Mouse (Mus musculus) bone marrow, adult 2 months (tissue): ENCODE results near the gene Rab27a. TPM values are rescaled to one million over a fixed set of nuclear protein-coding genes. Genes with fewer than 3 reads are reported as not detected.
A peak's percentile ranks its signal among the peaks of the same experiment; 100 is the strongest.

ENCODE experiments used
- H3K27ac ChIP-seq: fragments of 200-500 bp; 2 replicates; pipeline ENCODE4 v1.5.1; 2012; ENCODE audit warnings: low read depth, mild to moderate bottlenecking, control low read depth, inconsistent platforms, low read length; ENCODE audit not compliant: control insufficient read depth, poor library complexity, insufficient read depth
- H3K4me1 ChIP-seq: fragments of 200-500 bp; 2 replicates; pipeline ENCODE4 v1.6.1; 2011; ENCODE audit warnings: low read length; ENCODE audit not compliant: control insufficient read depth, insufficient read depth
- H3K4me3 ChIP-seq: fragments of 200-500 bp; replicated peaks from 2 replicates; pipeline ENCODE3; 2011; ENCODE audit warnings: mild to moderate bottlenecking, low read depth, low read length, control low read depth; ENCODE audit not compliant: control insufficient read depth
- CTCF ChIP-seq: fragments of 200-500 bp; IDR thresholded peaks from 2 replicates; pipeline ENCODE4 v1.5.1; 2011; ENCODE audit warnings: low read length, control low read depth; ENCODE audit not compliant: control insufficient read depth, insufficient read depth
- POLR2A ChIP-seq: fragments of 200-500 bp; IDR thresholded peaks from 2 replicates; pipeline ENCODE4 v1.6.1; 2011; ENCODE audit warnings: low read depth, mild to moderate bottlenecking, control low read depth, low read length, borderline replicate concordance; ENCODE audit not compliant: control insufficient read depth
- WGBS: fragments of 180-500 bp; shearing (Covaris S2); methylation state at CpG from one replicate; pipeline ENCODE4 v1.1.7; 2018; 5-methylcytosine and 5-hydroxymethylcytosine counted together
- polyA plus RNA-seq: library from polyadenylated mRNA; stranded (reverse); fragments of >200 nt; gene quantifications from 2 replicates; pipeline ENCODE4 v1.2.4, GENCODE M21; 2011; ENCODE audit warnings: low replicate concordance; ENCODE audit not compliant: missing spikeins, insufficient read depth, insufficient read length

Gene Rab27a
- polyA plus RNA-seq, 1 experiment: 33.6 TPM

DNA sequence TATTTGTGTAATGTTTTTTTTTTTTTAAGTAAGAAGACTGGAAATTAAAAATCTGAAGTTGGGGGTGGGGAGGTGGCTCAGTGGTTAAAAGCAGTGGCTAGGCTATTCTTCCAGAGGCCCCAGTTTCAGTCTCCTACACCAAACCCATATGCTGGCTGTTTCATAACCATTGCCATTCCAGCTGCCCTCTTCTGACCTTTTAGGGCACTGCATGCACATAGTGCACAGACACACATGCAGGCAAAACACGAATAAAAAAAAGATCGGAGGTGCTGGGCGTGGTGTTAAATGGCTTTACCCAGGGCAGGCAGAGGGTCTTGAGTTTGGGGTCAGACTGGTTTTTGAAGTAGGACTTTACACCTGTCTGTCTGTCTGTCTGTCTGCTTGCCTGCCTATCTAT is 38.5 kb upstream of the Rab27a start:
- WGBS: 90% methylated on average over 3 of the region's 3 CpGs
- H3K4me1 ChIP-seq: no peaks in the 10 kb centered on the region; the same call in 1 of the 2 replicates
- no peak for TF ChIP-seq CTCF
- no peak for TF ChIP-seq POLR2A
- no peak overlapping the region for H3K4me3 ChIP-seq
- H3K27ac ChIP-seq: no peak overlapping the region

DNA sequence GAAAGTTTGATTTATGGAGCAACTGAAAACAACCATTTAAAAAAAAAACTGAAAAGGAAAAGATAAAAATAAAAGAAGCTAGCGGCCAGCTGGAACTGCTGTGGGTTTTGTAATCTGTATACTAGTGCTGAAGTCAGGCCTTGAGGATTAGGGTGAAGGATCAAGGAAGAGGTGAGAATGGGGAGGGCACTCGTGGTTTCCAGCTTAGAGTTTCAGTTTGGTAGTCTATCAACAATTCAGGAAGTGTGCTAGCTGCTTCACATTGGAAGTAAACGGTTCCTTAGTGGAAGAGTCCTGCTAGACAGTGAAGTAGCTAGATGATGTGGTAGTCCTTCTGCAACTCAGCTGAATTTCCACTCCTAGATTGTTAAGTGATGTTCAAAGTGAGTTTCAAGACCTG is 36.3 kb upstream of the Rab27a start:
- TF ChIP-seq CTCF (no peak), POLR2A (no peak)
- no peaks in the 10 kb centered on the region; the same call in 1 of the 2 replicates for H3K4me1 ChIP-seq
- no peak overlapping the region for H3K27ac ChIP-seq
- 14% methylated on average over 3 of the region's 3 CpGs for WGBS
- no peak overlapping the region for H3K4me3 ChIP-seq

DNA sequence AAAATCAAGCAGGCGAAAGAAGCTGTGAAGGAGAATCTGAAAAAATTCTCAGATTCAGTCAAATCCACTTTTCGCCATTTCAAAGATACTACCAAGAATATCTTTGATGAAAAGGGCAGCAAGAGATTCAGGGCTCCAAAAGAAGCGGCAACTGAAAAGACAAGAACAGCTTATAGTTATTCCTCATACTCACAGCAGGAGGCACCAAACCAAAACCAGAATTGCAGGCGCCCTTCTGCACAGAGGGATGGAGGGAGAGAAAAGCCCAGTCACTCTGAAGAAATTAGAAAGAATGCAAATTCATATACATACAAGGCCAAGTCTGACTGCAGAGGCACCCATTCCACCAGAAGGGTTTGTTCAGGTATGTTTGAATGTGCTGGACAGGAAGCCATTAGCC is 32.0 kb upstream of the Rab27a start:
- Histone ChIP-seq H3K4me1 (no peaks in the 10 kb centered on the region), H3K27ac (no peak overlapping the region), H3K4me3 (no peak overlapping the region)
- WGBS: 85% methylated on average over 4 of the region's 4 CpGs
- TF ChIP-seq CTCF: no peak
- TF ChIP-seq POLR2A: no peak

DNA sequence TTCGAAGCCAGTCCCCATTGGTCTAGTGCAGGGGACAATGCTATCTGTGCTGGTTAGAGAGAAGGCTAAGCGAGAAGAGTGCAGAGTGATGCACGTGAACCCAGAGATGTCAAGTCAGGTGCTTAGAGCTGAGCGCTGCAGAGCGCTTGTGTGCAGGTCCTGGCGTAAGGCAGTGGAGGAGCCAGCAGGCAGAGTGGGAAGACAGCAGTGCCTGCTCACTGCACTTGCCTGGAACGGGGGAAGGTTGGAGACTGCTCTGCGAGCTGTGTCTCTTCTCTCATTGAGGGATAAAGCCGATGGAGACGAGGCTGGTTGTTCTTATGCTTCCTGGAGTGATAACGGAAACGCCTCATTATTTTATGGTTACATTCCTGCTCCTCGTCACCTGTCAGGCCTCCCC is 29.9 kb upstream of the Rab27a start:
- 91% methylated on average over 13 of the region's 13 CpGs for WGBS
- Histone ChIP-seq H3K27ac (no peak overlapping the region), H3K4me1 (no peaks in the 10 kb centered on the region), H3K4me3 (no peak overlapping the region)
- TF ChIP-seq CTCF: no peak
- no peak for TF ChIP-seq POLR2A

DNA sequence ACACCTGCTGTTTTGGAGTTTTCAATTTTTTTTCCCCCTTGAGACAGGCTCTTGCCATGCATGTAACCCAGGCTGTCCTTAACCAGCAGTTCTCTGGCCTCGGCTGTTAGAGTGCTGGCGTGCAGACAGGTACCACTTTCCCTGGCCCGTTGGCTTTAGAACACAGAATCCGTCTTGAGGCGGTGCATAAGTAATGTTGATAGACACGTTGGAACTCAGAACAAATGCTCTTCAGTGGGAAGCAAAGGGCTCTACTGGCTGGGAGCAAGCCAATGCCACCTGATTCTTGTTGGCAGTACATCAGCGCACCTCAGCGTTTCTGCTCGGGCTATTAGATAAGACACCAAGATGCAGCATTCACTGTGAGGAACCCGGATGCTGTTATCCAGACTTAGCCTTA is 24.8 kb upstream of the Rab27a start:
- 84% methylated on average over 10 of the region's 10 CpGs for WGBS
- TF ChIP-seq CTCF (no peak), POLR2A (no peak)
- Histone ChIP-seq H3K4me1 (no peaks in the 10 kb centered on the region), H3K27ac (no peak overlapping the region), H3K4me3 (no peak overlapping the region)

DNA sequence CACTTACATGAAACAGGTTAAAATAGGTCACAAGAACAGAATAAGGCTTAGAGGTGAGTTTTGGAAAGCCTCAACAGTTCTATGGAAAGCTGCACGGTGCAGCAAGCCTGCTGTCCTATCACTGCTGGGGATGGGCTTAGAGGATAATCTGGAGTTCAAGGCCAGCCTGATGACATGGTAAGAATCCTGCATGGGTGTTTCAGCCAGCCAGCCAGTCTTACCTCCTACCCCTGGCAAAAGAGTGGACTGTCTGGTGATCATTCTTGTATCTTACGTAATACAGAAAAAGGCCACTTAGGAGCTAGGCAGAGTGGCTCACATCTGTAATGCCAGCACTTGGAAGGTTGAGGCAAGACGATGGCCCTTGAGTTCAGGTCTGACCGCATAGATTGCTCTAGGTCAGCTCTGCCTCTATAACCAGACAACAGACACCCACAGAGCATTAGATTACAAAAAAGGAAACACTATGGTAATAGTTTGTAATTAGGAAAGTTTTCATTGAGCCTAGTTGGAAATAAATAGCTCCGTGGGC is 24.0 kb upstream of the Rab27a start:
- WGBS: 87% methylated on average over 5 of the region's 5 CpGs
- H3K4me1 ChIP-seq: no peaks in the 10 kb centered on the region
- no peak overlapping the region for H3K4me3 ChIP-seq
- H3K27ac ChIP-seq: no peak overlapping the region
- TF ChIP-seq CTCF: no peak
- no peak for TF ChIP-seq POLR2A

DNA sequence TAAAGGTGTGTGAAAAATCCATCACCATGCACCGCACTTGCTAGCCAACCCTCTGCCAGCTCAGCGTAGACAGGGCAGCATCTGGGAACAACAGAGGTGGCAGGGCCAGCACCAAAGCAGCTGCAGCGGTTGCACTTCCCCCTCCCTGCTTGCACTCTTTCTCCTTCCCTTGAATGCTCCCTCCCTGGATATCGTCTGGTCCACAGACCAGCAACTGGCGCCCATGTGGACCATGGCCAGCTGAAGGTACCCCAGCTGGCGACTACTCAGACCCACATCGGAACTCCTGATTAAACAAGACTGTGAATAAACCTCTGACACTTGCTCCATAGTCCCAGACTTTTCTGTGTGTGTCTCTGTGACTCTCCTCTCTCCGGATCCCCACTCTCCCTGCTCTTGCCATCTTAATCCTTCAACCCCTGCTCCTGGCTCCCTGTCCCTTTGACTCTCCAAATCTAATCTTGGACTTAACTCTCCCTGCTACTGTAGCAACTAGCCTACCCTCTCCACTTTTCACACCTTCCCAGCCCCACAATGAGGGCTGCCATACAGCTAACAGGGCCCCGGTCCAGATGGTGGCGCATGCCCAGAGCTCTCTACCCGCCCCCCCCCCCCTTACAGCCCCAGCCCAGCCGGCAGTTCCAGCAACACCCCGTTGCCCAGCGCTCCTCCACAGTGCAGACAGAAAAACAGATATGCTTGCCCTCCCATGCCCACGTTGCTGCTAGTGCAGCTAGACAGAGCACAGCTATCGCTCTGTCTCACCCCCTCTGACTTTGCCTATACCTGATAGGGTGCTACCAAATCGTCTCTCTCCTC is 18.6 kb upstream of the Rab27a start:
- H3K27ac ChIP-seq: no peak overlapping the region
- H3K4me3 ChIP-seq: no peak overlapping the region
- no peaks in the 10 kb centered on the region; the same call in 1 of the 2 replicates for H3K4me1 ChIP-seq
- WGBS: 73% methylated on average over 17 of the region's 17 CpGs
- TF ChIP-seq CTCF (no peak), POLR2A (no peak)

DNA sequence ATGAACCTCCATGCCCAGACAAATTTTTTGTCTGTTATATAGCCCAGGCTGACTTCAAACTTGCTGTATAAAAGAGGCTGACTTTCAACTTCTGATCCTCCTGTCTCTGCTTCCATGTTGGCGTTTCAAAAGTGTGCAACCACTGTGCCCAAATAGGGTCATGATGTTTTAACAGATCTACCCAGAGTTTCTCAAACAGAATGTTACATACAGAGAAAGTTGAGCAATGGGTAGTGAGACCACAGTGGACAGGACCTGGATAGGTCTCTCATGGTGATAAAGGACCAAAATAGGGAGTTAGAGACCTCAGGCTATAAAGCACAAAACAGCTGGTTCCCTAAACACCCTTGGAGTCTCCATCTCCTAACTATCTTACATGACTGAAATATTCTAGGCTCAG is 14.2 kb upstream of the Rab27a start:
- TF ChIP-seq CTCF (no peak), POLR2A (no peak)
- Histone ChIP-seq H3K27ac (peak overlapping the region; percentile 26; the same call in 1 of the 2 replicates), H3K4me1 (peaks cover 2% of the 10 kb centered on the region; the same call in 1 of the 2 replicates), H3K4me3 (no peak overlapping the region)
- whole genome bisulfite sequencing: 49% methylated on average over 1 of the region's 1 CpGs

DNA sequence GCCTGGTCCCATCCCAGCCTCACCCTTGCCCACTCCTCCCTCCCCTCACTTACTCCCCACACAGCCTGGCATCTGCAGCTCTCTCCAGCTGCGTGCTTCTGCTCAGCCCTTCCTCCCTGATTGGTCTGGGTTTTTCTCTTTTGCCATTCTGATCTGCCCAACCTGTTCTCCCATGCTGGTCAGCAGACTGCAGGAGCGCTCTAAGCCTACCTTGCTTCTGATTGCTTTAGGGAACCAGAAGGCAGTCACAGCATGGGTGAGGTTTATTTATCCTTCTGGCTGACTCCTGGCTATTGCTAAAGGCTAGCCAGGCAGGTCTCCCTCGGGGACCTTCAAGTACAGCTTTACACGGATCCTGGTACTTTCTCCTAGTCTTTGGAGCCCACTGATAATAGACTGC is 13.2 kb upstream of the Rab27a start:
- WGBS: 74% methylated on average over 4 of the region's 4 CpGs
- no peak for TF ChIP-seq POLR2A
- TF ChIP-seq CTCF: no peak
- Histone ChIP-seq H3K4me3 (no peak overlapping the region), H3K4me1 (peaks cover 2% of the 10 kb centered on the region; the same call in 1 of the 2 replicates), H3K27ac (peak overlapping the region; percentile 51)
